Mouse (Mus musculus) urinary bladder, postnatal 4 days (tissue): Measurements from ENCODE around the gene Gm20388.

ENCODE experiments used
- DNase-seq, 2 experiments: peaks; one replicate each; pipeline ENCODE4 v3.0.0; 2021 to 2022; ENCODE audit warnings: low spot score in 2 of 2

Gm20388 gene

GRCm38 (mm10) chr8:120816371-120816770 lies 905.7 kb downstream of the Gm20388 start:
- no peak for DNase-seq

GRCm38 (mm10) chr8:120819906-120820305 lies 909.3 kb downstream of the Gm20388 start:
- DNase-seq: no peak

GRCm38 (mm10) chr8:120821399-120822170 lies 910.9 kb downstream of the Gm20388 start:
- DNase-seq: peak; percentile 35 to 72

GRCm38 (mm10) chr8:120823331-120823730 lies 912.7 kb downstream of the Gm20388 start:
- no peak for DNase-seq

GRCm38 (mm10) chr8:120823887-120824286 lies 913.2 kb downstream of the Gm20388 start:
- no peak for DNase-seq

GRCm38 (mm10) chr8:120824638-120825037 lies 914.0 kb downstream of the Gm20388 start:
- no peak for DNase-seq

GRCm38 (mm10) chr8:120828279-120828678 lies 917.6 kb downstream of the Gm20388 start:
- no peak for DNase-seq

- DNase-seq: no peak
These were observed 920.0 kb downstream of the Gm20388 start for GRCm38 (mm10) chr8:120830661-120831060.

- DNase-seq: no peak
These were observed 921.4 kb downstream of the Gm20388 start for GRCm38 (mm10) chr8:120832022-120832421.

GRCm38 (mm10) chr8:120833196-120833595 lies 922.6 kb downstream of the Gm20388 start:
- DNase-seq: no peak

- DNase-seq: no peak
These were observed 928.4 kb downstream of the Gm20388 start for GRCm38 (mm10) chr8:120839031-120839430.

GRCm38 (mm10) chr8:120843084-120843483 lies 932.4 kb downstream of the Gm20388 start:
- DNase-seq: no peak

- DNase-seq: no peak
These were observed 935.4 kb downstream of the Gm20388 start for GRCm38 (mm10) chr8:120846018-120846417.

GRCm38 (mm10) chr8:120847279-120847678 lies 936.6 kb downstream of the Gm20388 start:
- no peak for DNase-seq

- no peak for DNase-seq
These were observed 937.1 kb downstream of the Gm20388 start for GRCm38 (mm10) chr8:120847735-120848134.

GRCm38 (mm10) chr8:120848434-120848833 lies 937.8 kb downstream of the Gm20388 start:
- no peak for DNase-seq

GRCm38 (mm10) chr8:120851411-120851810 lies 940.8 kb downstream of the Gm20388 start:
- no peak for DNase-seq

GRCm38 (mm10) chr8:120859881-120860280 lies 949.2 kb downstream of the Gm20388 start:
- no peak for DNase-seq

GRCm38 (mm10) chr8:120860423-120861126 lies 949.9 kb downstream of the Gm20388 start:
- peak in 1 of 2 experiments; percentile 57 for DNase-seq

GRCm38 (mm10) chr8:120863683-120864082 lies 953.0 kb downstream of the Gm20388 start:
- no peak for DNase-seq

- no peak for DNase-seq
These were observed 956.7 kb downstream of the Gm20388 start for GRCm38 (mm10) chr8:120867386-120867785.

GRCm38 (mm10) chr8:120872661-120873060 lies 962.0 kb downstream of the Gm20388 start:
- no peak for DNase-seq
